Mouse (Mus musculus) cortical plate, adult 2 months (tissue): Measurements from ENCODE around the gene Ttll11. TPM values are rescaled to one million over a fixed set of nuclear protein-coding genes. Genes with fewer than 3 reads are reported as not detected.

Experiments used
- H3K27ac ChIP-seq: fragments of 200-500 bp; 2 replicates; pipeline ENCODE4 v1.5.1; 2012; ENCODE audit warnings: low read length, control low read depth, inconsistent platforms; ENCODE audit not compliant: insufficient read depth
- H3K4me1 ChIP-seq: fragments of 200-500 bp; 2 replicates; pipeline ENCODE4 v1.6.1; 2011; ENCODE audit warnings: low read length; ENCODE audit not compliant: control insufficient read depth, insufficient read depth
- H3K4me3 ChIP-seq: fragments of 200-500 bp; 2 replicates; pipeline ENCODE4 v1.5.1; 2011; ENCODE audit warnings: mild to moderate bottlenecking, low read length, control low read depth; ENCODE audit not compliant: insufficient read depth
- CTCF ChIP-seq: fragments of 200-500 bp; IDR thresholded peaks from 2 replicates; pipeline ENCODE4 v1.5.1; 2011; ENCODE audit warnings: mild to moderate bottlenecking, control low read depth, low read length; ENCODE audit not compliant: insufficient read depth; ENCODE audit errors: extremely low read depth
- POLR2A ChIP-seq: fragments of 200-500 bp; IDR thresholded peaks from 2 replicates; pipeline ENCODE4 v1.6.1; 2011; ENCODE audit warnings: mild to moderate bottlenecking, low read length, control low read depth; ENCODE audit not compliant: insufficient read depth; ENCODE audit errors: extremely low read depth
- polyA plus RNA-seq: library from polyadenylated mRNA; depleted of rRNA; stranded (reverse); fragments of >200 nt; gene quantifications from 2 replicates; pipeline ENCODE4 v1.2.3, GENCODE M21; 2012

Ttll11 gene
- polyA plus RNA-seq, 1 experiment: 36.1 TPM

DNA sequence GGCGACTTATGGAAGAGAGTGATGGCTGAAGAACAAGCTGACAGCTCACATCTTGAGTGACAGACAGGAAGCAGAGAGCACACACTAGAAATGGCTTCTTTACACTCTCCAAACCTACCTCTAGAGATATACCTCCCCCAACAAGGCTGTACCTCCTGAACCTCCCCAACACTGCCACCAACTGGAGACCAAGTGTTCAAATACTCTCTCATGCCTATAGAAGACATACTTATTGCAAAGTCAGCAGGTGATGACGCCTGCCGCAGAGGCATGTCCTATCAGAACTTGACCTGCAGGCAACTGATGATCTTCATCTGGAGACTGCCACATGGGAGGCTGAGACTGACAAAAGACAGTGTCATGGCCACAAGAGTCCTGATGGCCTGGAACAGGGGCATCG lies 70.4 kb downstream of the Ttll11 start:
- TF ChIP-seq CTCF (no peak), POLR2A (no peak)
- H3K4me3 ChIP-seq: no peak overlapping the region
- peaks cover 2% of the 10 kb centered on the region; the same call in 1 of the 2 replicates for H3K4me1 ChIP-seq
- no peak overlapping the region for H3K27ac ChIP-seq

DNA sequence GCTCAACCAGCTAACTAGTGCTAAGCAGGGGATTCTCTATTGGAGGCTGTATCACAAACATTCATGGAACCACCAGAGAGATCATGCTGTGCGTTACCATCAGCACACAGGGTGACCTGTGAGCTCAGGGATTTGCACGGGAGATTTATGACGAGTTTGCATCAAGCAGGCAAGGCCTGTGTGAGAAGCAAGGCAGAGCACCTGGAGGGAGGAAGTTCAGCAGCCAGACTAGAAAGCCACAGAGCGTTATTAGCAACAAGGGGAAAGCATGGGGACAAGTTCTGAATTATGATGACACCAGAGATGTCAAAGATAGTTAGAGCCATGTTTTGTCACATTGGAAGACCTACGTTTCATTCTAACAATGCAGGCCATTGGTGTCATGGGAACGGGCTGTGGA lies 72.1 kb downstream of the Ttll11 start:
- Histone ChIP-seq H3K4me3 (no peak overlapping the region), H3K4me1 (peaks cover 2% of the 10 kb centered on the region; the same call in 1 of the 2 replicates), H3K27ac (no peak overlapping the region)
- TF ChIP-seq POLR2A (no peak), CTCF (no peak)

GRCm38 (mm10) chr2:35906174-35906798 lies 73.4 kb downstream of the Ttll11 start:
- TF ChIP-seq CTCF: peak; percentile 63
- TF ChIP-seq POLR2A: no peak
- H3K4me1 ChIP-seq: peaks cover 2% of the 10 kb centered on the region; the same call in 1 of the 2 replicates
- H3K4me3 ChIP-seq: no peak overlapping the region
- no peak overlapping the region for H3K27ac ChIP-seq

GRCm38 (mm10) chr2:35900845-35901244 lies 78.9 kb downstream of the Ttll11 start:
- TF ChIP-seq POLR2A (no peak), CTCF (no peak)
- Histone ChIP-seq H3K4me3 (no peak overlapping the region), H3K27ac (no peak overlapping the region), H3K4me1 (0 out of 2 replicates have a peak, but pooled peaks cover 2% of the 10 kb centered on the region)

- no peak overlapping the region for H3K4me3 ChIP-seq
- 0 out of 2 replicates have a peak, but pooled peaks cover 2% of the 10 kb centered on the region for H3K4me1 ChIP-seq
- H3K27ac ChIP-seq: no peak overlapping the region
- no peak for TF ChIP-seq CTCF
- no peak for TF ChIP-seq POLR2A
Measured at GRCm38 (mm10) chr2:35899712-35900111, 80.0 kb downstream of the Ttll11 start.

GRCm38 (mm10) chr2:35899135-35899474 lies 80.6 kb downstream of the Ttll11 start:
- no peak overlapping the region for H3K4me3 ChIP-seq
- TF ChIP-seq POLR2A (no peak), CTCF (no peak)
- no peak overlapping the region for H3K27ac ChIP-seq
- H3K4me1 ChIP-seq: 0 out of 2 replicates have a peak, but pooled peaks cover 2% of the 10 kb centered on the region

- Histone ChIP-seq H3K27ac (no peak overlapping the region), H3K4me1 (0 out of 2 replicates have a peak, but pooled peaks cover 2% of the 10 kb centered on the region), H3K4me3 (no peak overlapping the region)
- no peak for TF ChIP-seq POLR2A
Measured at GRCm38 (mm10) chr2:35898425-35899134, 81.1 kb downstream of the Ttll11 start.

- TF ChIP-seq POLR2A (no peak), CTCF (peak; percentile 42)
- no peak overlapping the region for H3K27ac ChIP-seq
- H3K4me1 ChIP-seq: 0 out of 2 replicates have a peak, but pooled peaks cover 2% of the 10 kb centered on the region
- H3K4me3 ChIP-seq: no peak overlapping the region
Measured at GRCm38 (mm10) chr2:35897125-35897524, 82.6 kb downstream of the Ttll11 start.

DNA sequence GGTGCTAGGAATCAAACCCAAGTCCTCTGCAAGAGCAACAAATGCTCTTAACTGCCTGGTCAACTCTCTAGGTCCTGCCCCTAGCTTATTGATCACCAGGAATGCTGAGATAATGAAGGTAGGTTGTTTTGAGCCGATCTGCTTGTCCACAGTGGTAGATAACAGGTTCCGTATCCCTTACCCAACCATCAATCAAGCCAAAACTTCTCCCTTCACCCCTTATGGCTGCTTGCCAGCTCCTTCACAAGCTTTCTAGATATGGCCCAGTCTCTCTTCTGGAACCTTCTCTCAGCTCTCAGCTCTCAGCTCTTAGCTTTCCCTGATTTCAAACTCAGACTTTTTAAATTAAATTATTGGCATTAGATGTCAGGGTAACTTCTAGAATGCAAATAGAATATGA lies 85.2 kb downstream of the Ttll11 start:
- Histone ChIP-seq H3K27ac (no peak overlapping the region), H3K4me3 (no peak overlapping the region), H3K4me1 (0 out of 2 replicates have a peak, but pooled peaks cover 2% of the 10 kb centered on the region)
- TF ChIP-seq CTCF (no peak), POLR2A (no peak)

DNA sequence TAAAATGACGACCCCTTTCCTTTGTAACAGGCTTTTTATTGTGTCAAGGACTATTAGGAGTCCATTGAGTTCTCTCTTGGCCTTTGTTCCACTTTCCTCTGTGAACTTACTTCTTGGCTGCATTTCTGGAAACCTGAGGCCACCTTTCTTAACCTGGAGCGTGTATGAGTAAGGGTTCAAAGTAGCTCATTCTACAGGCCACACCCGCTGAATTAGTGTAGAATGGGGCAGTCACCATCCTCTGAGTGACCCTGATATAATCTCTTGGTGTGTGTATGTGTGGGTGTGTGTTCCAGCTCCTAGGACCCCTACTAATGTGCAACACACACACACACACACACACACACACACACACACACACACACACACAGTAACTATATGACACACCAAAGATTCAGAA lies 89.1 kb downstream of the Ttll11 start:
- TF ChIP-seq POLR2A: no peak
- TF ChIP-seq CTCF: no peak

More for the DNA sequence above, 89.1 kb downstream of the Ttll11 start:
- H3K4me1 ChIP-seq: no peaks in the 10 kb centered on the region
- H3K27ac ChIP-seq: no peak overlapping the region
- H3K4me3 ChIP-seq: no peak overlapping the region
